Mouse (Mus musculus): ENCODE measurements around the gene Gm609. TPM values are rescaled to one million over a fixed set of nuclear protein-coding genes. Genes with fewer than 3 reads are reported as not detected.

The Gm609 gene
- polyA plus RNA-seq, 1 experiment from 2014 or later: not detected

DNA sequence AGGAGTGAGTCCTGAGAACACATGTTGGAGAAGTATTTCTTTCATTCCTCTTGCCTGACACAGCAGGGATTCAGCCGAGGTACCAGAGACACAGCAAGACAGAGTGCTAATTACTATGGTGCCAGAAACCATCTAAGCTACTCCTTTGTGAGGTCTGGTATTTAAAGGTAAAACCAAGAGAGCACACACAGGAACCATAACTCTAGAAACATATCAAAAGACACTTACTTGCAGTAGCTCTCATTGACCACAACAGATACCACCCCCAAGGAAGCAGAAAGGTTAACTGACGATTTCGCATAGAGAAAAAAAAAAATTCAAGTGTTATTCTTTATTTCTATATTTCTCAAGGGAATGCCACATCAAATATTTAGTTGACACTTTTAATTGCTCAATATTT, 111.0 kb downstream of the Gm609 start:
- no peak overlapping the region for H3K4me2 ChIP-seq (ENCODE audit: low read length)
- no peaks in the 10 kb centered on the region for H3K9me3 ChIP-seq (replicated peaks; ENCODE audit: control insufficient read depth, low read length, poor library complexity, severe bottlenecking)
- no peak overlapping the region for H3K9ac ChIP-seq (ENCODE audit: low read depth, low read length)
- H3K36me3 ChIP-seq (ENCODE audit: control insufficient read depth, insufficient read depth, low read length): peaks cover 21% of the 10 kb centered on the region
- no peaks in the 10 kb centered on the region for H3K27me3 ChIP-seq (ENCODE audit: control insufficient read depth, insufficient read depth, low read depth, low read length)
- 82% methylated on average over 3 of the region's 3 CpGs for WGBS
- H3K27ac ChIP-seq (ENCODE audit: low read length): no peak overlapping the region
- H3K4me3 ChIP-seq (ENCODE audit: low read depth, low read length): no peak overlapping the region
- no peaks in the 10 kb centered on the region for H3K4me1 ChIP-seq (ENCODE audit: control insufficient read depth, insufficient read depth, low read length)
- no peak for ATAC-seq

DNA sequence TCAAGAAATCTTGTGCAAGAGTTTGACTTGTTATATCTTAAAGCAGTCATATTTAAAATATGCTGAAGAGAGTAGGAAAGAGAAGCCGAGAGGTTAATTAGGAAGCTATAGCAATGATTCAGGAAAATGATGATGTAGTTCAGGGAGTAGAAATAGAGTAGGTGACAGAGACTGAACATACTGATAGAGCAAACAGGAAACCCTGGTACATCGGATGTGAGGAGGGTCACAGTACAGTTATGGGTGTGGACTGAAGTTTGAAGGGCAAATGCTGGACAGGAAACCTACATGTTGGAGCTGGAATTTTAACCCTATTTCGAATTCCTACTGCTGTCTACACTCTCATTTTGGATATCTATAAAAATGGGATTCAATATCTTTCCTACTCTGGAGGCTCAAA, 113.8 kb downstream of the Gm609 start:
- ATAC-seq: no peak
- Histone ChIP-seq H3K27ac (ENCODE audit: low read length) (no peak overlapping the region), H3K9me3 (replicated peaks; ENCODE audit: control insufficient read depth, low read length, poor library complexity, severe bottlenecking) (no peaks in the 10 kb centered on the region), H3K36me3 (ENCODE audit: control insufficient read depth, insufficient read depth, low read length) (peaks cover 21% of the 10 kb centered on the region), H3K4me3 (ENCODE audit: low read depth, low read length) (no peak overlapping the region), H3K9ac (ENCODE audit: low read depth, low read length) (no peak overlapping the region), H3K4me1 (ENCODE audit: control insufficient read depth, insufficient read depth, low read length) (no peaks in the 10 kb centered on the region), H3K27me3 (ENCODE audit: control insufficient read depth, insufficient read depth, low read depth, low read length) (no peaks in the 10 kb centered on the region), H3K4me2 (ENCODE audit: low read length) (no peak overlapping the region)
- WGBS: 87% methylated on average over 3 of the region's 3 CpGs

DNA sequence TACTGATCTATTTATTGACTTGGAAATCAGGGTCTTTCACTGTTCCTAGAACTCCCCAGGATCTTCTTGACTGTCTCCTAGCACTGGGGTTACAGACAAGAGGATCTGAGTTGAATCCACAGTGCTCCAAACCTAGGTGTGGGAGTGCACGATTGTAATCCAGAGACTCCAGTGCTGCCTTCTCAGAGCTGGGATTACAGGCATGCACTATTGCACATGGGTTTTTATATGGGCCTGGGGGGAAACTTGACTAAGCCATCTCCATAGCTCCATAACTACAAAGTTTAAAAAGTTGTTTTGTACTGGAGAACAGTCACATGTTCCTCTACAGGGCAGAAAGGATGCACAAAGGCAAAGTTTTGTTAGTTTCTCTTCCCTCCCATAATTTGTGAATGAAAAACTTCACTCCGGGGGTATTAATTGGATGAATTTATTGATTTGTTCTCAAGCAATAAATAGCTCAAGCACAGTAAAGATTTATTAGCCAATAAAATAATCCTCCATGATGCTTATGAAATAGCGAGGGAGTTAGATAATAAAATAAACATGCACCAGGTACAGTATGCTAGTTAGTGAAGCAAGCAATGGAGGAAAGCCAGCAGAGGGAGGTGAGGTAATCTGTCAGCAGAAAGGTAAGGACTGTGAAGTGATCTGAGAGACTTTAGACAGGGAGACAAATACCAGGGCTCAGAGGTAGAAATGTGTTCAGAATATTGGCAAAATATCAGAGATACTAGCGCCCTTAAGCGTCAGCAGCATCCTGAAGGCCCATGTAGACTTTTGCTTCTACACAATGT, 114.4 kb downstream of the Gm609 start:
- H3K4me3 ChIP-seq (ENCODE audit: low read depth, low read length): no peak overlapping the region
- 94% methylated on average over 5 of the region's 5 CpGs for WGBS
- no peaks in the 10 kb centered on the region for H3K27me3 ChIP-seq (ENCODE audit: control insufficient read depth, insufficient read depth, low read depth, low read length)
- H3K27ac ChIP-seq (ENCODE audit: low read length): no peak overlapping the region
- H3K9me3 ChIP-seq (replicated peaks; ENCODE audit: control insufficient read depth, low read length, poor library complexity, severe bottlenecking): no peaks in the 10 kb centered on the region
- H3K4me1 ChIP-seq (ENCODE audit: control insufficient read depth, insufficient read depth, low read length): no peaks in the 10 kb centered on the region
- H3K36me3 ChIP-seq (ENCODE audit: control insufficient read depth, insufficient read depth, low read length): peaks cover 21% of the 10 kb centered on the region
- no peak overlapping the region for H3K9ac ChIP-seq (ENCODE audit: low read depth, low read length)
- ATAC-seq: no peak
- H3K4me2 ChIP-seq (ENCODE audit: low read length): no peak overlapping the region

- Histone ChIP-seq H3K4me3 (ENCODE audit: low read depth, low read length) (no peak overlapping the region), H3K9me3 (replicated peaks; ENCODE audit: control insufficient read depth, low read length, poor library complexity, severe bottlenecking) (no peaks in the 10 kb centered on the region), H3K36me3 (ENCODE audit: control insufficient read depth, insufficient read depth, low read length) (peaks cover 13% of the 10 kb centered on the region), H3K4me2 (ENCODE audit: low read length) (no peak overlapping the region), H3K4me1 (ENCODE audit: control insufficient read depth, insufficient read depth, low read length) (no peaks in the 10 kb centered on the region), H3K9ac (ENCODE audit: low read depth, low read length) (no peak overlapping the region), H3K27me3 (ENCODE audit: control insufficient read depth, insufficient read depth, low read depth, low read length) (no peaks in the 10 kb centered on the region), H3K27ac (ENCODE audit: low read length) (no peak overlapping the region)
- WGBS: 89% methylated on average over 4 of the region's 4 CpGs
- no peak for ATAC-seq
Measured at GRCm38 (mm10) chr16:45377332-45377731, 115.4 kb downstream of the Gm609 start.

DNA sequence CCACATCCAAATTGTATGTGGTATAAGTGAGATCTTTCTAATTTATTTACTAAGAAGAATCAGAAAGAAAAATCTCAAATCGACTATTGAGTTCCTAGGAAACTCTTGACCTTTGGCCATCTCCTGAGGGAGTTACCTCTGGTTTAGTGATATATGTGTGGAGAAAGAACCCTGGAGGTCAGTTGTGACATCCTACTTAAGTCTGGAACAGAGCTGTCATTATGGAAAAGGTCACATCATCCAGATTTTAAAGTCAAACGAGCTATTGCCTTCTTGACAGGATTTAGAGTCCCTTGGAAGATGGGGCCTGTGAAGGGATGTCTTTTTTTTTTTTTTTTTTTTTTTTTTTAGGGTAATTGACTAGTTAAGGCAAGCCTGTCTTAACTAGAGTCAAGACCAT, 116.0 kb downstream of the Gm609 start:
- no peak for ATAC-seq
- no peaks in the 10 kb centered on the region for H3K4me1 ChIP-seq (ENCODE audit: control insufficient read depth, insufficient read depth, low read length)
- H3K4me2 ChIP-seq (ENCODE audit: low read length): no peak overlapping the region
- H3K36me3 ChIP-seq (ENCODE audit: control insufficient read depth, insufficient read depth, low read length): peaks cover 11% of the 10 kb centered on the region
- H3K9ac ChIP-seq (ENCODE audit: low read depth, low read length): no peak overlapping the region
- H3K27me3 ChIP-seq (ENCODE audit: control insufficient read depth, insufficient read depth, low read depth, low read length): no peaks in the 10 kb centered on the region
- no peak overlapping the region for H3K27ac ChIP-seq (ENCODE audit: low read length)
- WGBS: 66% methylated on average over 2 of the region's 2 CpGs
- no peaks in the 10 kb centered on the region for H3K9me3 ChIP-seq (replicated peaks; ENCODE audit: control insufficient read depth, low read length, poor library complexity, severe bottlenecking)
- no peak overlapping the region for H3K4me3 ChIP-seq (ENCODE audit: low read depth, low read length)

GRCm38 (mm10) chr16:45376294-45376693, 116.5 kb downstream of the Gm609 start:
- Histone ChIP-seq H3K9me3 (replicated peaks; ENCODE audit: control insufficient read depth, low read length, poor library complexity, severe bottlenecking) (no peaks in the 10 kb centered on the region), H3K36me3 (ENCODE audit: control insufficient read depth, insufficient read depth, low read length) (peaks cover 6% of the 10 kb centered on the region), H3K4me2 (ENCODE audit: low read length) (no peak overlapping the region), H3K4me1 (ENCODE audit: control insufficient read depth, insufficient read depth, low read length) (no peaks in the 10 kb centered on the region), H3K9ac (ENCODE audit: low read depth, low read length) (no peak overlapping the region), H3K4me3 (ENCODE audit: low read depth, low read length) (no peak overlapping the region), H3K27me3 (ENCODE audit: control insufficient read depth, insufficient read depth, low read depth, low read length) (no peaks in the 10 kb centered on the region), H3K27ac (ENCODE audit: low read length) (no peak overlapping the region)
- ATAC-seq: no peak
- WGBS: 85% methylated on average over 4 of the region's 4 CpGs

GRCm38 (mm10) chr16:45375506-45376225, 117.1 kb downstream of the Gm609 start:
- 78% methylated on average over 2 of the region's 2 CpGs for WGBS
- no peak overlapping the region for H3K9ac ChIP-seq (ENCODE audit: low read depth, low read length)
- H3K36me3 ChIP-seq (ENCODE audit: control insufficient read depth, insufficient read depth, low read length): peaks cover 4% of the 10 kb centered on the region; the same call in 1 of the 2 replicates
- H3K27ac ChIP-seq (ENCODE audit: low read length): no peak overlapping the region
- no peaks in the 10 kb centered on the region for H3K9me3 ChIP-seq (replicated peaks; ENCODE audit: control insufficient read depth, low read length, poor library complexity, severe bottlenecking)
- no peaks in the 10 kb centered on the region for H3K4me1 ChIP-seq (ENCODE audit: control insufficient read depth, insufficient read depth, low read length)
- no peak overlapping the region for H3K4me2 ChIP-seq (ENCODE audit: low read length)
- ATAC-seq: no peak
- H3K4me3 ChIP-seq (ENCODE audit: low read depth, low read length): no peak overlapping the region
- H3K27me3 ChIP-seq (ENCODE audit: control insufficient read depth, insufficient read depth, low read depth, low read length): no peaks in the 10 kb centered on the region

- H3K4me1 ChIP-seq (ENCODE audit: control insufficient read depth, insufficient read depth, low read length): no peaks in the 10 kb centered on the region
- no peak overlapping the region for H3K9ac ChIP-seq (ENCODE audit: low read depth, low read length)
- H3K36me3 ChIP-seq (ENCODE audit: control insufficient read depth, insufficient read depth, low read length): no peaks in the 10 kb centered on the region
- 92% methylated on average over 2 of the region's 2 CpGs for WGBS
- no peak for ATAC-seq
- H3K9me3 ChIP-seq (replicated peaks; ENCODE audit: control insufficient read depth, low read length, poor library complexity, severe bottlenecking): no peaks in the 10 kb centered on the region
- H3K4me2 ChIP-seq (ENCODE audit: low read length): no peak overlapping the region
- no peaks in the 10 kb centered on the region for H3K27me3 ChIP-seq (ENCODE audit: control insufficient read depth, insufficient read depth, low read depth, low read length)
- no peak overlapping the region for H3K27ac ChIP-seq (ENCODE audit: low read length)
- no peak overlapping the region for H3K4me3 ChIP-seq (ENCODE audit: low read depth, low read length)
Measured at GRCm38 (mm10) chr16:45374074-45374473, 118.7 kb downstream of the Gm609 start.

GRCm38 (mm10) chr16:45371076-45371475, 121.7 kb downstream of the Gm609 start:
- Histone ChIP-seq H3K27me3 (ENCODE audit: control insufficient read depth, insufficient read depth, low read depth, low read length) (no peaks in the 10 kb centered on the region), H3K4me1 (ENCODE audit: control insufficient read depth, insufficient read depth, low read length) (no peaks in the 10 kb centered on the region), H3K4me3 (ENCODE audit: low read depth, low read length) (no peak overlapping the region), H3K4me2 (ENCODE audit: low read length) (no peak overlapping the region), H3K27ac (ENCODE audit: low read length) (no peak overlapping the region), H3K9me3 (replicated peaks; ENCODE audit: control insufficient read depth, low read length, poor library complexity, severe bottlenecking) (no peaks in the 10 kb centered on the region), H3K9ac (ENCODE audit: low read depth, low read length) (no peak overlapping the region), H3K36me3 (ENCODE audit: control insufficient read depth, insufficient read depth, low read length) (no peaks in the 10 kb centered on the region)
- 90% methylated on average over 1 of the region's 1 CpGs for WGBS
- ATAC-seq: no peak

Measured in midbrain, embryonic 16.5 days (tissue).